Mouse (Mus musculus) heart, postnatal 10 days (tissue): Measurements from ENCODE around the gene Olfr517. TPM values are rescaled to one million over a fixed set of nuclear protein-coding genes. Genes with fewer than 3 reads are reported as not detected.

Source experiments
- DNase-seq, 2 experiments: peaks; one replicate each; pipeline ENCODE4 v3.0.0; 2021
- intact Hi-C: fragments of 180-260 bp; cut with DNase I; formaldehyde crosslinking; loops from one replicate; pipeline ENCODE4 v1.15.1; 2025
- total RNA-seq, 2 experiments: library from RNA; stranded (reverse); gene quantifications; 2 replicates each; pipeline ENCODE4 v1.2.3; 2021

The Olfr517 gene
- not detected for total RNA-seq

DNA sequence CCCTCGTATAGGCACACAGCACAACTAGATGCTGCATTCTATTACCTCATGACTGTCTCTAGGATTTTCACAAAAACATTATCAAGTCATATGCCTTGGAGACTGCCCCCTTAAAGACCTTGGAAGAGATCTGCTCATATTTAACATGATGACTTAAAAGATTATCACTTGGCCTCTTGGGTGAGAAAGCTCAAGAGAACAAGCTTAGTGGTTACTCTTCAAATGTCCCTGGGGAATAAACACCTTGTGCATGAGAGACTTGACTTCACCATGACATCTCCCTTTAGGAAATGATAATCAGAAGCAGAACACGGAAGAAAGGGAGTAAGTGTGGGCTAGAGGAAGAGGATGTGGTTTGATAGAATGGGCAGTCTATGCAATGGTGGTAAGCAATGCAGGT, at the start of gene Olfr517:
Gene Olfr517 (minus strand): TSS at position 101 of the 400 bp plus-strand sequence.
- intact Hi-C loops: no loop called here
- no peak for DNase-seq

DNA sequence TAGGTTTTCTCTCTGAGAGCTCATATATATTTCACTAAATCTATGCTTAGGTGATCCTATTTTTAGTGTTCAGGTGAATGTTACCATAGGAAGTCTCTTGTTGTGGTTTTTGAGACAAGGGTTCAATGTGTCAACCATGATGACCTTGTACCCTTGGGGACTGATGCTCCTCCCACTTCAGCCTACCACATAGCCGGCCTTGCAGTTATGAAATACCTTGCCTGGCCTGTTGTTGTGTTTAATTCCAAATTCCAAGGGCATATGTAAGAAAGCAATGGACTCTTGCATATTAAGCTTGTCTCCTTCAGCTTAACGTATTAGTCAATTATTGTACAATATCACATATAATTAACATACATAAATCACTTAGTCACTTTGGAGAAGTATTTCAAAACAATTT, 31.8 kb upstream of the Olfr517 start:
- intact Hi-C loops: no loop called here
- DNase-seq: no peak

DNA sequence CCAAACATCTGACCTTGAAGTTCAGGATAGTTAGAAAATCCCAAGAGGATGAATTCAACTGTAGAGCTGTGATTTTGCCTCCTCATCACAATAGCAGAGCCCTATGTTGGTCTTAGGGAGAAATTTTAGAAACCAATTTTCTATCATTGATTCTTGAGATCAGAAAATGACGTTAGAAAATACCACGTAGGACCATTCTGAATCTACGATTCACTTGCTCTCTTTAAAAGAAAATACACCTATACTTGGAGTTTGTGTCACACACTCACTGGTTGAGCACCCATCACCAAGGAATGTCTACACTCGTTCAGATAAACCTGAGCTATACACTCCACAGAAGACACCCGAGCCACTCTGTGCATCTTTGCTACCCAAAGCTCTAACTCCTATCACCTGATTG, 22.1 kb upstream of the Olfr517 start, which contains the start of gene Olfr519:
Gene Olfr519 (minus strand): TSS at position 101 of the 400 bp plus-strand sequence.
- intact Hi-C loops: no loop called here
- no peak for DNase-seq

DNA sequence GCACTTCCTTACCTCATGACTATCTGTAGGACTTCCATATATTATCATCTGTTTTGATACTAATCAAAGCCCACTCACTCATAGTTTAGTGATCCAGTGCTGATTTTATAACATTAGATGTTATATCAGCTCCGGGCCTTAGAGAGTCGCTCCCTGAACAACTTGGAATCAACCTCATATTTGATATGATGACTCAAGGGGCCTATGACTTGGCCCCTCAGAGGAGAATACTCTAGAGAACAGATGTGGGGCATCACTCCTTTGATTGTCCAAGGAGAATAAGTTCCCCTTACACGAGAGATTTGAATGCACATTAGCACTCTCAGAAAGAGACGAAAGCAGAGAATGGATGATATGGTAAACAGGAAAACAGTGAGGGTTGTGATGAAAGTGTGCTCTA, 12.7 kb upstream of the Olfr517 start, which contains the start of gene Olfr518:
Gene Olfr518 (minus strand): TSS at position 101 of the 400 bp plus-strand sequence.
- intact Hi-C loops: no loop called here
- no peak for DNase-seq

DNA sequence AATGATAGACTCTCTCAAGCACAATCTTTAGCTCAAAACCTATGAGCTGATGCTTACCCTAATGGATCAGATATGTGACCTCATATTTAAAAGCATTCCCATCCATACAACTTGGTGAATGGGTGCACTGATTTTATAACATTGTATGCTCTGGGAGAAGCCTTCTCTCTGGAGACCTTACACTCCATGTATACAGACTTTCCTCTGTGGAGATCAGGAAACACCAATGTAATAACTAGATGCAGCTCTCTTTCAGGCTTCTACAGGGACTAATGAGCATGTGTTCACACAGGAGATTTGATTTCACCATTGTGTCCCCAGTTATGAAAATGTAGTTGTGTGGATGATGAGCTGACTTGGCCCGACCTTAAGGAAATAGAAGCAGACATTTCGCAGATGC, 21.8 kb downstream of the Olfr517 start, which contains the start of gene Olfr516:
Gene Olfr516 (minus strand): TSS at position 101 of the 400 bp plus-strand sequence.
- intact Hi-C loops: loop anchor here (5.0 kb wide), 1 partner anchor 82 kb away; the partner anchor contains the start of genes Eif3f and Nlrp10

DNA sequence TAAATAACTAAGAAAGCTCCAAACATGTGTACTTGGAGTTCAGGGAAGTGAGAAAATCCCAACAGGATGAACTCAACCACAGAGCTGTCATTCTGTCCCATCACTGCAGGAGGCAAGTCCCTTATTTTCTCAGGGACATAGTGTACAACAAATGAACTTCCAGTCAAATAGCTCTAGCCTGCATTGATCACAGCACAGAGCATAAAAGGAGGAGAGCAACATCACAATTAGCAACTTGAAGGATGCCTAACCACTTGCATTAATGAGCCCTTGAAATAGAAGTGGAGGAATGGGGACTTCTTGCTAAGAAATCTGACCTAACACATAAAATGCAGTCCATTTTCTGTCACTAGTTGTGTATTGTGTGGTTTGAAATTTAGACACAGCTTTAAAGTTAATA, 46.3 kb downstream of the Olfr517 start, which contains the start of gene Olfr514:
Gene Olfr514 (minus strand): TSS at position 101 of the 400 bp plus-strand sequence.
- intact Hi-C loops: no loop called here

More for the DNA sequence above, 21.8 kb downstream of the Olfr517 start, which contains the start of gene Olfr516:
- no peak for DNase-seq

More for the DNA sequence above, 46.3 kb downstream of the Olfr517 start, which contains the start of gene Olfr514:
- no peak for DNase-seq

Other genes with a start within 250 kb of the Olfr517 start
- gene Olfr508, start 242.4 kb downstream of the Olfr517 start, total RNA-seq: not detected
- gene Olfr509, start 220.5 kb downstream of the Olfr517 start, total RNA-seq: not detected
- not detected for gene Olfr510, start 206.0 kb downstream of the Olfr517 start, total RNA-seq
- not detected for gene Olfr512, start 159.1 kb downstream of the Olfr517 start, total RNA-seq
- gene Olfr513, start 121.4 kb downstream of the Olfr517 start, total RNA-seq: not detected
- not detected for gene Olfr514, start 46.4 kb downstream of the Olfr517 start, total RNA-seq
- not detected for gene Olfr516, start 21.9 kb downstream of the Olfr517 start, total RNA-seq
- gene Olfr518, start 12.6 kb upstream of the Olfr517 start, total RNA-seq: not detected
- not detected for gene Olfr519, start 22.0 kb upstream of the Olfr517 start, total RNA-seq
- gene Nlrp10, start 57.8 kb upstream of the Olfr517 start, total RNA-seq: 10 to 100 TPM; 13.7 to 19.5 TPM
- 100 to 1,000 TPM; 112 to 117 TPM for gene Eif3f, start 62.0 kb upstream of the Olfr517 start, total RNA-seq
- under 1 TPM; 0.50 to 0.53 TPM for gene Tub, start 78.0 kb upstream of the Olfr517 start, total RNA-seq
- under 1 TPM; 0.45 to 0.67 TPM for gene Ric3, start 211.0 kb upstream of the Olfr517 start, total RNA-seq